Mouse (Mus musculus) G1E (cell line): Measurements from ENCODE around the gene Pex3.

Source experiments
- CTCF ChIP-seq: IDR thresholded peaks from 2 replicates; pipeline ENCODE4 v1.5.1; 2012; ENCODE audit warnings: low read depth, low read length, inconsistent platforms, mixed read lengths
- GATA1 ChIP-seq: IDR thresholded peaks from 2 replicates; pipeline ENCODE4 v1.6.1; 2012; ENCODE audit warnings: borderline replicate concordance, low read length, inconsistent platforms, mixed read lengths
- GATA2 ChIP-seq: IDR thresholded peaks from 2 replicates; pipeline ENCODE4 v1.6.1; 2012; ENCODE audit warnings: low read depth, low read length, inconsistent platforms, borderline replicate concordance
- POLR2AphosphoS5 ChIP-seq: IDR thresholded peaks from 2 replicates; pipeline ENCODE4 v1.6.1; 2012; ENCODE audit warnings: low read depth, low read length, inconsistent platforms; ENCODE audit not compliant: insufficient replicate concordance
- TAL1 ChIP-seq: conservative IDR thresholded peaks from 2 replicates; pipeline ENCODE4 v1.6.1; 2012; ENCODE audit warnings: low read depth, low read length, inconsistent platforms, mixed read lengths

- TF ChIP-seq GATA1 (no peak), CTCF (no peak), POLR2AphosphoS5 (no peak), TAL1 (no peak), GATA2 (no peak)
Observed at GRCm38 (mm10) chr10:13600926-13601325, 48.0 kb upstream of the Pex3 start.
